Mouse (Mus musculus): ENCODE measurements around the gene Tdrd12.
"Not testable (repeated sequence)": the region's sequence is repeated elsewhere in the genome, so short reads cannot be mapped to it uniquely, and the experiment has no call there.

The Tdrd12 gene

GRCm38 (mm10) chr7:35556205-35556603, 18.7 kb upstream of the Tdrd12 start, which contains the start of gene Nudt19:
TSS of gene Nudt19 (minus strand) at chr7:35556304.
- in situ Hi-C loops (cut with MboI; ENCODE audit: low sequenced_read_pairs) = no loop called here

GRCm38 (mm10) chr7:35555224-35556204, 18.0 kb upstream of the Tdrd12 start:
- in situ Hi-C loops (cut with MboI; ENCODE audit: low sequenced_read_pairs) = no loop called here

DNA sequence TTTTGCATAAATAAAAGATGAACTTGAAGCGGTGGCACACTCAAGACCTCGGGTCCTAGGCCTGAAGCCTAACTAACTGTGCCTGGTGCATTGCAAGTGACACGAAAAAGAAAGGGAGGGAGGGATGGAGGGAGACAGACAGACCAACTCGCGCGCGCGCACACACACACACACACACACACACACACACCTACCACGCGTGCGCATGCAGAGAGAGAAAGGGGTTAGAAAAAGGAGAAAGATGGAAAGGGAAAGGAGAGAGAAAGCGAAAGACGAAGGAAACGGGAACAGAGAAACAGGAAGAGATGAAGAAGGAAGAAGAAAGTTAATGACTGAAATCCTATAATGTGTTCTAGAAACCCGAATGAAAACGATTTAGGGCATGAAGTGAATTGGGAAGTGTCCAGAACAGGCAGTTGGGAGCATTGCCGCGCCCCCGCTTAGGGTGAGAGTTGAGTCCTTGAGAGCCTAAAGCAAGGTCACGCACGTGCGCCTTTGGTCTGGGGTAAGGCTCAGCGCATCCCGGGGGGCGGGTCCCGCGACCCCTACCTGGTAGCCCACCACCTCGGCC, 17.1 kb upstream of the Tdrd12 start:
- in situ Hi-C loops (cut with MboI; ENCODE audit: low sequenced_read_pairs) = no loop called here

- in situ Hi-C loops (cut with MboI; ENCODE audit: low sequenced_read_pairs) = no loop called here
Observed at GRCm38 (mm10) chr7:35553751-35554604, 16.4 kb upstream of the Tdrd12 start.

DNA sequence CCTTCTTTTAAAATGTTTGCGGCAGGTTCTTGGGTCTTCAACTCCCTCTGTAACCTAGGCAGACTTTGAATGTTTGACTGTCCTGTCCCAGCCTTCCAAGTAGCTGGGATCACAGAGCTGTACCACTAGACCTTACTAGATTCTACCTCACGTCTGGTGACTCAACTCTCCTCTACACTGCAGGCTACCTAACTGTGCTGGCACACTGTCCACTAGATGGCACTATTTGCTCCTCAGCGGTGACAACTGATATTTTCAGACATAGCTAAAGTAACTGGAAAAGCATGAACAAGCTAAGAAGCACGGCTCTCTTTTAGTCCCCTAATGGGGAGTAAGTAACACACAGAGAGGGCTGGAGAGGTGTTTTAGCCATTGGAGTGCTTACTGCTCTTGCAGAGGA, 8.3 kb upstream of the Tdrd12 start:
- in situ Hi-C loops (cut with MboI; ENCODE audit: low sequenced_read_pairs) = no loop called here

DNA sequence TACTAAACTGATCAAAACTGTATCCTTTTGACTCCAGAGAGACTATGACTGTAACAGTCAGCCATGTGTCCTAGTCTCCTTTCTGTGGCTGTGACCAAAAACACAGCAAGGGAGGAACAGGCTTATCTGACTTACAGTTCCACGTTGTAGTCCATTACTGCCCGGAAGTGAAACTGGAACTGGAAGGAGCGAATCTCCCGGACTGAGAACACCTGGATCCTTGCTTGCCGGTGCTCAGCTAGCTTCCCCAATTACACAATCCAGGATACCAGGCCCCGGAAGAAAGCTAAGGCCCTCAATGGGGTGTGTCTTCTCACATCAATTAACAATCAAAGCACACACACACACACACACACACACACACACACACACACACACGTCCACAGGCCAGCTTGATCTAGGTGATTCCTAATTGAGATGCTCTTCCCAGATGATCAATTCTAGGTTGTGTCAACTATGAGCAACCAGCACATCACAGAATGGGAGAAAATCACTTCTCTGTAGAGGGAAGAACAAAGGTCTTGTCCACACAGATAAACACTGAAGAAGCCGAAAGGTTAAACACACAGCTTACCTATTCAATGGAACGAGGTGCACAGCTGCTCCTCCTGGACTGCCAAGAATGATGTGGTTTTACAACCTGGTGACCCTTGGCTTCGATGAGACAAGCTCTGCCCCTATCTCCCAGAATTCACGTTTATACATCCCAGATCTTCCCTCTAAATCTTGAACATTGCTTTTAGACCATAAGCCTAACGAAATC, 1.6 kb downstream of the Tdrd12 start:
- in situ Hi-C loops (cut with MboI; ENCODE audit: low sequenced_read_pairs) = no loop called here

DNA sequence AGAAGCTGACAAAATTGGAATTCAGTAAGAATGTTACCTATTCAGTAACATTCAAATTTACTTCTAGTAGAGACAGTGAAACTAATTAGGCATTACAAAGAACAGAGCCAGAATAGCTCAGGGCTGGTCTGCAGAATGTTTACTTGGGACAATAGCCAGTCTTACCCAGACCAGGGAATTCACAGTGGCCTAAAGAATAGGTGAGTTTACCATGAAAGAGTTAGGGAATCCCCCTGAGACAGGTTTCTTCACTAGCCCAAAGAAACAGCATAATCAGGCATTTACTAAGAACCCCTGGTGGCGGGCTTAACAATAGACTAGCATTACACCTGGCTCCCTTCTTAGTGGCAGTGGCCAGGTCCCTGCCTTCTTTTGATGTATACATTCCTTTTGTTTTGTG, 7.0 kb downstream of the Tdrd12 start:
- in situ Hi-C loops (cut with MboI; ENCODE audit: low sequenced_read_pairs) = not testable (repeated sequence)

DNA sequence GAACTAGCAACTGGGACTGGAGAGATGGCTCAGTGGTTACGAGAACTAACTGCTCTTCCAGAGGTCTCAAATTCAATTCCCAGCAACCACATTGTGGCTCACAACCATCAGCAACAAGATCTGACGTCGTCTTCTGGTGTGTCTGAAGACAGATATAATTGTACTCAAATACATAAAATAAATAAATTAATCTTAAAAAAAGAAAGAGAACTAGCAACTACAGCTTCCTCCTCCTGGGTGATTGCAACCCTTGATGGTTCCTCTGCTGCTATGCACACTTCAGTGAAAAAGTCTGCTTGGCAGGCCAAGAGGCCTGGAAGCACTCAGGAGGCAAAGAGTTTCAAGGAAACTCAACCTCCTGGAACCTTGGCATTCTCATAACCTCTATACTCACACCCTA, 7.5 kb downstream of the Tdrd12 start:
- in situ Hi-C loops (cut with MboI; ENCODE audit: low sequenced_read_pairs) = no loop called here

- in situ Hi-C loops (cut with MboI; ENCODE audit: low sequenced_read_pairs) = no loop called here
Observed at GRCm38 (mm10) chr7:35526795-35527194, 10.8 kb downstream of the Tdrd12 start.

GRCm38 (mm10) chr7:35501995-35502394, 35.5 kb downstream of the Tdrd12 start:
- in situ Hi-C loops (cut with MboI; ENCODE audit: low sequenced_read_pairs) = no loop called here

GRCm38 (mm10) chr7:35497516-35497915, 40.0 kb downstream of the Tdrd12 start:
- in situ Hi-C loops (cut with MboI; ENCODE audit: low sequenced_read_pairs) = no loop called here

DNA sequence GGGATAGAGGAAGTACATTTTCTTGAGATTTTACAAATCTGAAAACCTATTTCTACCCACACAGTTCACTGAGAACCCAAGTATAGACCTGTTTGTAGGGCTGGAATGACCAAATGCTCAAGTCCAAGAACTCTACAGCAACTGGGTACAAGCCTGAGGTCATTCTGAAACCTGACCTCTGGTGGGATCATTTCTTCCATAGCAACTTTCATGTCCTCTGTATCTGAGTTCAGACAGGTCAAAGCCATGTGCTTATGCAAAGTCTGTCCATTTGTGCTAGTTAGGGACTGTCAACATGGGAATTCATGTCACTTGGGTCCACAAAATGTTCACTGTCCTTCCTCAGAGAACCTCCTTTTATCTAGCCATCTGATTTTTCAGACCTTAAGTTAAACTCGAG, 46.5 kb downstream of the Tdrd12 start:
- in situ Hi-C loops (cut with MboI; ENCODE audit: low sequenced_read_pairs) = no loop called here

DNA sequence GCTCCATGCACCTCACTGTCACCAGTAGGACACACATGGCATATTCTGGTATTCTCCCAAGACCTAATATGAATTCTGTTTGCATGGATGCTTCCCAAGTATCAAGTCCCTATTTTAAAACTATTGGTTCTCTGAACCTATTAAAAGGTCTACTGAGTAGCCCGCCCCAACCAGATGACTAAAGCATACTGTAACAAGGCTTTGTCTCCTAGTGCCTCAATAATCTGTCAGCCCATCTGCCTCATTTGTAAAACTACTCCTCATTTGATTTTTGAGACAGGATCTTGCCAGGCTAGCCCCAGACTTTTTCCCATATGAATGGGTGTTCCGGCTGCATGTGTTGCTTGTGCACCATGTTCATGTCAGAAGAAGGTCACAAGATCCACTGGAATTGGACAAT, 47.4 kb downstream of the Tdrd12 start:
- in situ Hi-C loops (cut with MboI; ENCODE audit: low sequenced_read_pairs) = no loop called here

GRCm38 (mm10) chr7:35486553-35486952, 51.0 kb downstream of the Tdrd12 start:
- in situ Hi-C loops (cut with MboI; ENCODE audit: low sequenced_read_pairs) = no loop called here

- in situ Hi-C loops (cut with MboI; ENCODE audit: low sequenced_read_pairs) = no loop called here
Observed at GRCm38 (mm10) chr7:35485126-35485525, 52.4 kb downstream of the Tdrd12 start.

GRCm38 (mm10) chr7:35476457-35476856, 61.1 kb downstream of the Tdrd12 start:
- in situ Hi-C loops (cut with MboI; ENCODE audit: low sequenced_read_pairs) = no loop called here

GRCm38 (mm10) chr7:35470794-35471193, 66.8 kb downstream of the Tdrd12 start:
- in situ Hi-C loops (cut with MboI; ENCODE audit: low sequenced_read_pairs) = no loop called here

- in situ Hi-C loops (cut with MboI; ENCODE audit: low sequenced_read_pairs) = no loop called here
Observed at GRCm38 (mm10) chr7:35467856-35468255, 69.7 kb downstream of the Tdrd12 start.

DNA sequence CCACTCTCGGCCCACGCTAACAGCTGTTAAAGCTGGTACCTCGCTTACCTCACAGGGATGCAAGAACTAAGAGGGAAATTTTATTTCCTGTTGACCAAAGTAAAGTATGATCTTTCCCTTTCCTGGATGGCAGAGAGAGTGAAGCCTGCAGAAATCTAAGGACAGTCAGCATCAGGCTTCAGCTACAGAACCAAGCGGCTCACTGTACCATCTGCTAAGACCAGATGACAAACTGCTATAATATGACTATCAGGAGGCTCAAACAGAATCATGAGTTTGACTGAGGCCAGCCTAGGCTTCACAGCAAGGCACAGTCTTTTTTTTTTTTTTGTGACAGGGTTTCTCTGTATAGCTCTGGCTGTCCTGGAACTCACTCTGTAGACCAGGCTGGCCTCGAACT, 72.5 kb downstream of the Tdrd12 start:
- in situ Hi-C loops (cut with MboI; ENCODE audit: low sequenced_read_pairs) = no loop called here

GRCm38 (mm10) chr7:35460971-35461370, 76.6 kb downstream of the Tdrd12 start:
- in situ Hi-C loops (cut with MboI; ENCODE audit: low sequenced_read_pairs) = no loop called here

Data from CH12F3 (cell line).